In genomic region chr16:65564951-65565350, GRCm38 (mm10) we compare ENCODE assay signal across 29 mouse cellular contexts. TPM values are rescaled to one million over a fixed set of nuclear protein-coding genes. Genes with fewer than 3 reads are reported as not detected.
A peak's percentile ranks its signal among the peaks of the same experiment; 100 is the strongest.
DNase-seq lines count a peak whose midpoint lies in the region; ATAC-seq and TF ChIP-seq lines count a peak whose summit lies in the region.
"Had no signal": no experiment of that assay in that cellular context is flagged by ENCODE, and none has a peak within 500 bp of the region (broad histone marks: within the 10 kb centered on the region; RNA-seq: fewer than 3 reads in every experiment).

No protein-coding gene starts in this region.

- DNase-seq in stomach, postnatal 0 days (ENCODE audit: low spot score) = no peak
- DNase-seq in ovary, adult 18-20 months (ENCODE audit: low spot score) = no peak
- no peak for DNase-seq in cerebellum, adult 9-10 months
- DNase-seq: adrenal gland, postnatal 10 days; adrenal gland, postnatal 36 days; B cell, adult 2 months; embryo, embryonic 11 days; gastrocnemius, postnatal 10 days; gastrocnemius, postnatal 36 days; heart, adult 2 months; heart, postnatal 14 days; heart, postnatal 4 days had no signal

- peaks cover 25% of the 10 kb centered on the region for H3K4me1 ChIP-seq in neural tube, embryonic 13.5 days (replicated peaks)
- H3K4me1 ChIP-seq in neural tube, embryonic 15.5 days = peaks cover 12% of the 10 kb centered on the region
- peaks cover 6% of the 10 kb centered on the region; the same call in 1 of the 2 replicates for H3K4me1 ChIP-seq in intestine, postnatal 0 days (replicated peaks; ENCODE audit: control insufficient read depth, insufficient read depth, low read length)
- no peaks in the 10 kb centered on the region for H3K4me1 ChIP-seq in stomach, postnatal 0 days (replicated peaks; ENCODE audit: control insufficient read depth, insufficient read depth)

- no peak for TF ChIP-seq CTCF in intestine, postnatal 0 days (IDR thresholded peaks at IDR 0.05; ENCODE audit: low read depth)
- TF ChIP-seq CTCF in stomach, postnatal 0 days (IDR thresholded peaks at IDR 0.05; ENCODE audit: low read depth) = no peak

- no peak overlapping the region for H3K4me2 ChIP-seq in neural tube, embryonic 13.5 days
- H3K4me2 ChIP-seq in neural tube, embryonic 15.5 days = no peak overlapping the region
- no peak overlapping the region for H3K4me2 ChIP-seq in intestine, postnatal 0 days (replicated peaks; ENCODE audit: low read depth)
- H3K4me2 ChIP-seq in stomach, postnatal 0 days (replicated peaks; ENCODE audit: low read depth) = no peak overlapping the region
- H3K4me2 ChIP-seq: embryonic facial prominence, embryonic 13.5 days; forebrain, embryonic 12.5 days; heart, embryonic 13.5 days; hindbrain, embryonic 14.5 days had no signal

- 85% methylated on average over 1 of the region's 1 CpGs for WGBS in neural tube, embryonic 13.5 days
- WGBS in neural tube, embryonic 15.5 days = 81% methylated on average over 1 of the region's 1 CpGs
- 41% methylated on average over 1 of the region's 1 CpGs for WGBS in intestine, postnatal 0 days
- WGBS in stomach, postnatal 0 days = 71% methylated on average over 1 of the region's 1 CpGs

- no peak overlapping the region for H3K4me3 ChIP-seq in neural tube, embryonic 13.5 days
- H3K4me3 ChIP-seq in neural tube, embryonic 15.5 days (replicated peaks) = no peak overlapping the region
- no peak overlapping the region for H3K4me3 ChIP-seq in intestine, postnatal 0 days (ENCODE audit: low read depth, low read length)
- no peak overlapping the region for H3K4me3 ChIP-seq in stomach, postnatal 0 days (ENCODE audit: low read depth, low read length)
- H3K4me3 ChIP-seq: embryonic facial prominence, embryonic 10.5 days; embryonic facial prominence, embryonic 13.5 days; erythroblast, embryonic 14.5 days; forebrain, embryonic 12.5 days; heart, adult 2 months; heart, embryonic 10.5 days; heart, embryonic 13.5 days had no signal

- H3K27ac ChIP-seq in neural tube, embryonic 13.5 days (replicated peaks) = 0 out of 2 replicates have a peak overlapping the region, but pooled peaks have one; percentile 46
- H3K27ac ChIP-seq in neural tube, embryonic 15.5 days (replicated peaks) = no peak overlapping the region
- peak overlapping the region; percentile 71 for H3K27ac ChIP-seq in intestine, postnatal 0 days (ENCODE audit: low read depth, low read length)
- no peak overlapping the region for H3K27ac ChIP-seq in stomach, postnatal 0 days (replicated peaks)
- H3K27ac ChIP-seq: embryonic facial prominence, embryonic 10.5 days; embryonic facial prominence, embryonic 13.5 days; forebrain, embryonic 12.5 days; heart, adult 2 months; heart, embryonic 10.5 days; heart, embryonic 13.5 days; hindbrain, embryonic 14.5 days; hindbrain, postnatal 0 days had no signal

- H3K9ac ChIP-seq in neural tube, embryonic 13.5 days = no peak overlapping the region
- H3K9ac ChIP-seq in neural tube, embryonic 15.5 days (replicated peaks) = no peak overlapping the region
- no peak overlapping the region for H3K9ac ChIP-seq in intestine, postnatal 0 days (ENCODE audit: low read depth, low read length)
- H3K9ac ChIP-seq in stomach, postnatal 0 days (ENCODE audit: low read length) = no peak overlapping the region
- H3K9ac ChIP-seq: embryonic facial prominence, embryonic 13.5 days; forebrain, embryonic 12.5 days; heart, embryonic 13.5 days; hindbrain, embryonic 14.5 days had no signal

- H3K27me3 ChIP-seq in neural tube, embryonic 13.5 days = no peaks in the 10 kb centered on the region
- no peaks in the 10 kb centered on the region for H3K27me3 ChIP-seq in neural tube, embryonic 15.5 days (replicated peaks)
- H3K27me3 ChIP-seq in intestine, postnatal 0 days (replicated peaks; ENCODE audit: control insufficient read depth, insufficient read depth, low read length) = no peaks in the 10 kb centered on the region
- H3K27me3 ChIP-seq in stomach, postnatal 0 days (ENCODE audit: control insufficient read depth, insufficient read depth, low read length) = no peaks in the 10 kb centered on the region
- H3K27me3 ChIP-seq: CH12.LX; embryonic facial prominence, embryonic 13.5 days; forebrain, embryonic 12.5 days; heart, embryonic 13.5 days had no signal

- no peak for TF ChIP-seq EP300 in stomach, postnatal 0 days (optimal IDR thresholded peaks at IDR 0.05)

- no peak for ATAC-seq in neural tube, embryonic 13.5 days (ENCODE audit: low read depth)
- ATAC-seq in neural tube, embryonic 15.5 days (ENCODE audit: low FRiP score) = no peak
- peak; percentile 80 for ATAC-seq in intestine, postnatal 0 days
- peak; percentile 68 for ATAC-seq in stomach, postnatal 0 days (ENCODE audit: low FRiP score, low TSS enrichment)
- ATAC-seq: forebrain, embryonic 16.5 days; hindbrain, postnatal 0 days; Patski had no signal

- H3K9me3 ChIP-seq in neural tube, embryonic 13.5 days = no peaks in the 10 kb centered on the region
- H3K9me3 ChIP-seq in neural tube, embryonic 15.5 days (replicated peaks) = no peaks in the 10 kb centered on the region
- no peaks in the 10 kb centered on the region for H3K9me3 ChIP-seq in intestine, postnatal 0 days (ENCODE audit: control insufficient read depth)
- H3K9me3 ChIP-seq in stomach, postnatal 0 days (ENCODE audit: control insufficient read depth, low read length) = no peaks in the 10 kb centered on the region
- H3K9me3 ChIP-seq: embryonic facial prominence, embryonic 10.5 days; embryonic facial prominence, embryonic 13.5 days; forebrain, embryonic 12.5 days; G1E; heart, embryonic 10.5 days; heart, embryonic 13.5 days had no signal

- no peaks in the 10 kb centered on the region for H3K36me3 ChIP-seq in neural tube, embryonic 13.5 days
- H3K36me3 ChIP-seq in neural tube, embryonic 15.5 days = no peaks in the 10 kb centered on the region
- H3K36me3 ChIP-seq in intestine, postnatal 0 days (ENCODE audit: control insufficient read depth, insufficient read depth) = no peaks in the 10 kb centered on the region
- no peaks in the 10 kb centered on the region for H3K36me3 ChIP-seq in stomach, postnatal 0 days (ENCODE audit: control insufficient read depth, insufficient read depth, low read length)
- H3K36me3 ChIP-seq: embryonic facial prominence, embryonic 10.5 days; embryonic facial prominence, embryonic 13.5 days; forebrain, embryonic 12.5 days; G1E; heart, embryonic 10.5 days; heart, embryonic 13.5 days had no signal

RNA-seq across cellular contexts. Expression of gene Chmp2b, which starts 2.4 kb away (rescaled TPM):
- 194 and 213 TPM in 2 replicates for polyA plus RNA-seq in neural tube, embryonic 13.5 days (2015; fragmentation: Nextera tagmentation; extraction: Ambion mirVana)
- polyA plus RNA-seq in neural tube, embryonic 15.5 days (2015; fragmentation: Nextera tagmentation; extraction: Ambion mirVana) = 151 and 158 TPM in 2 replicates
- polyA plus RNA-seq in intestine, postnatal 0 days (2015; fragmentation: Nextera tagmentation; extraction: Ambion mirVana) = 190 and 195 TPM in 2 replicates
- polyA plus RNA-seq in stomach, postnatal 0 days (2015; fragmentation: Nextera tagmentation; extraction: Ambion mirVana) = 131 and 138 TPM in 2 replicates

RNA-seq across cellular contexts. Expression of gene Pou1f1, which starts 44.6 kb away (rescaled TPM):
- not detected in 2 replicates for polyA plus RNA-seq in neural tube, embryonic 13.5 days (2015; fragmentation: Nextera tagmentation; extraction: Ambion mirVana)
- polyA plus RNA-seq in neural tube, embryonic 15.5 days (2015; fragmentation: Nextera tagmentation; extraction: Ambion mirVana) = 0.26 TPM in 1 of 2 replicates, not detected in the other
- polyA plus RNA-seq in intestine, postnatal 0 days (2015; fragmentation: Nextera tagmentation; extraction: Ambion mirVana) = 0.07 TPM in 1 of 2 replicates, not detected in the other
- 0.10 and 0.11 TPM in 2 replicates for polyA plus RNA-seq in stomach, postnatal 0 days (2015; fragmentation: Nextera tagmentation; extraction: Ambion mirVana)
- polyA plus RNA-seq: cortical plate, adult 2 months; embryonic facial prominence, embryonic 10.5 days; embryonic facial prominence, embryonic 13.5 days; erythroblast, embryonic 14.5 days; forebrain, embryonic 12.5 days; forebrain, embryonic 16.5 days; G1E; heart, adult 2 months; heart, embryonic 10.5 days; heart, embryonic 13.5 days; heart, embryonic 16.5 days; hindbrain, embryonic 14.5 days; hindbrain, postnatal 0 days; Patski had no signal

Comparison
In these comparisons a context has a peak if more than half of its experiments do, and no peak if none do; other contexts are left out.
1. H3K27ac ChIP-seq: peak in neural tube, embryonic 13.5 days (single experiment) and intestine, postnatal 0 days (single experiment); none in neural tube, embryonic 15.5 days (single experiment) and stomach, postnatal 0 days (single experiment).
2. ATAC-seq: peak in intestine, postnatal 0 days (single experiment) and stomach, postnatal 0 days (single experiment); none in neural tube, embryonic 13.5 days (single experiment) and neural tube, embryonic 15.5 days (single experiment).